ENCODE assay signal across 9 mouse cellular contexts in the genomic region with DNA sequence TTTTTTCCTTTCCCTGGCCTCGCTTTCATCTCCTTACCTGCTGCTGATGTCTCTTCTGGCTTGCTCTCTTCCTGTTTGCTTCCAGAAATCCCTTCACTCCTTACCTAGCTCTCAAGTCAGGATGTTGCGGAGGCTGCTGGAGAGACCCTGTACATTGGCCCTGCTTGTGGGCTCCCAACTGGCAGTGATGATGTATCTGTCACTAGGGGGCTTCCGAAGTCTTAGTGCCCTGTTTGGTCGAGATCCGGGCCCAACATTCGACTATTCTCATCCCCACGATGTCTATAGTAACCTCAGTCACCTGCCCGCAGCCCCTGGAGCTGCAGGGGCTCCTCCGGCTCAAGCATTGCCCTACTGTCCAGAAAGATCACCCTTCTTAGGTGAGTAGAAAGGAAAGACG. TPM values are rescaled to one million over a fixed set of nuclear protein-coding genes. Genes with fewer than 3 reads are reported as not detected.
DNase-seq lines count a peak whose midpoint lies in the region; ATAC-seq and TF ChIP-seq lines count a peak whose summit lies in the region.
"Had no signal": no experiment of that assay in that cellular context is flagged by ENCODE, and none has a peak within 500 bp of the region (broad histone marks: within the 10 kb centered on the region; RNA-seq: fewer than 3 reads in every experiment).

No protein-coding gene starts in this region.

- H3K9ac ChIP-seq in hindbrain, embryonic 11.5 days (ENCODE audit: low read depth, low read length) = no peak overlapping the region
- H3K9ac ChIP-seq in forebrain, embryonic 16.5 days (replicated peaks; ENCODE audit: low read depth, low read length) = no peak overlapping the region
- H3K9ac ChIP-seq in midbrain, embryonic 13.5 days (replicated peaks) = no peak overlapping the region

- TF ChIP-seq POLR2A in bone marrow, adult 2 months (IDR thresholded peaks at IDR 0.05; ENCODE audit: borderline replicate concordance, control insufficient read depth, low read depth, low read length) = no peak

- ATAC-seq in hindbrain, embryonic 11.5 days (ENCODE audit: low FRiP score) = no peak
- no peak for ATAC-seq in forebrain, embryonic 16.5 days
- ATAC-seq in midbrain, embryonic 13.5 days = no peak

- H3K4me3 ChIP-seq in hindbrain, embryonic 10.5 days = peak overlapping the region; percentile 63
- H3K4me3 ChIP-seq in hindbrain, embryonic 11.5 days (ENCODE audit: low read depth, low read length) = no peak overlapping the region
- H3K4me3 ChIP-seq in bone marrow, adult 2 months (replicated peaks; ENCODE audit: control insufficient read depth, low read depth, low read length) = peak overlapping the region; percentile 48
- H3K4me3 ChIP-seq in forebrain, embryonic 16.5 days (replicated peaks; ENCODE audit: low read length) = no peak overlapping the region
- peak overlapping the region; percentile 62; the same call in 1 of the 2 replicates for H3K4me3 ChIP-seq in midbrain, embryonic 13.5 days (replicated peaks)

- no peak overlapping the region for H3K27ac ChIP-seq in hindbrain, embryonic 10.5 days
- no peak overlapping the region for H3K27ac ChIP-seq in hindbrain, embryonic 11.5 days (ENCODE audit: low read depth, low read length)
- H3K27ac ChIP-seq in bone marrow, adult 2 months (ENCODE audit: control insufficient read depth, insufficient read depth, low read depth, low read length, poor library complexity) = peak overlapping the region; percentile 85
- no peak overlapping the region for H3K27ac ChIP-seq in forebrain, embryonic 16.5 days (ENCODE audit: low read length)
- no peak overlapping the region for H3K27ac ChIP-seq in midbrain, embryonic 13.5 days

- H3K4me1 ChIP-seq in hindbrain, embryonic 10.5 days (replicated peaks) = peaks cover 22% of the 10 kb centered on the region
- H3K4me1 ChIP-seq in hindbrain, embryonic 11.5 days (replicated peaks; ENCODE audit: control insufficient read depth, insufficient read depth, low read length) = no peaks in the 10 kb centered on the region; the same call in 1 of the 2 replicates
- H3K4me1 ChIP-seq in bone marrow, adult 2 months (ENCODE audit: control insufficient read depth, insufficient read depth, low read length) = peaks cover 2% of the 10 kb centered on the region; the same call in 1 of the 2 replicates
- H3K4me1 ChIP-seq in forebrain, embryonic 16.5 days (replicated peaks; ENCODE audit: control insufficient read depth, insufficient read depth, low read length) = peaks cover 22% of the 10 kb centered on the region
- H3K4me1 ChIP-seq in midbrain, embryonic 13.5 days (replicated peaks) = peaks cover 20% of the 10 kb centered on the region

- no peak for DNase-seq in hindbrain, embryonic 10.5 days (ENCODE audit: low spot score)
- no peak for DNase-seq in hindbrain, embryonic 11.5 days (ENCODE audit: low spot score)
- DNase-seq in frontal cortex, postnatal 10 days (ENCODE audit: low spot score in 2 of 2) = no peak
- no peak for DNase-seq in urinary bladder, postnatal 4 days (ENCODE audit: low spot score in 2 of 2)
- DNase-seq in cerebellum, adult 8-10 months = no peak
- DNase-seq: cerebellum, adult 9-10 months had no signal

- H3K4me2 ChIP-seq in hindbrain, embryonic 11.5 days (replicated peaks; ENCODE audit: low read depth, low read length) = no peak overlapping the region
- H3K4me2 ChIP-seq in forebrain, embryonic 16.5 days (ENCODE audit: low read length) = peak overlapping the region; percentile 92
- peak overlapping the region; percentile 96 for H3K4me2 ChIP-seq in midbrain, embryonic 13.5 days (replicated peaks)

- H3K9me3 ChIP-seq in hindbrain, embryonic 10.5 days = no peaks in the 10 kb centered on the region
- no peaks in the 10 kb centered on the region for H3K9me3 ChIP-seq in hindbrain, embryonic 11.5 days (ENCODE audit: control insufficient read depth, low read length)
- no peaks in the 10 kb centered on the region for H3K9me3 ChIP-seq in forebrain, embryonic 16.5 days (ENCODE audit: control insufficient read depth, low read length)
- H3K9me3 ChIP-seq in midbrain, embryonic 13.5 days = no peaks in the 10 kb centered on the region

- H3K27me3 ChIP-seq in hindbrain, embryonic 10.5 days (ENCODE audit: insufficient read depth, poor library complexity, severe bottlenecking) = no peaks in the 10 kb centered on the region
- no peaks in the 10 kb centered on the region for H3K27me3 ChIP-seq in hindbrain, embryonic 11.5 days (ENCODE audit: control insufficient read depth, insufficient read depth, low read length)
- no peaks in the 10 kb centered on the region for H3K27me3 ChIP-seq in forebrain, embryonic 16.5 days (replicated peaks; ENCODE audit: control insufficient read depth, insufficient read depth, low read length)
- 0 out of 2 replicates have a peak, but pooled peaks cover 3% of the 10 kb centered on the region for H3K27me3 ChIP-seq in midbrain, embryonic 13.5 days

- WGBS in hindbrain, embryonic 10.5 days = 71% methylated on average over 10 of the region's 10 CpGs
- 68% methylated on average over 10 of the region's 10 CpGs for WGBS in hindbrain, embryonic 11.5 days
- WGBS in bone marrow, adult 2 months = 41% methylated on average over 10 of the region's 10 CpGs
- 77% methylated on average over 10 of the region's 10 CpGs for WGBS in forebrain, embryonic 16.5 days
- WGBS in midbrain, embryonic 13.5 days = 70% methylated on average over 10 of the region's 10 CpGs

- peaks cover 51% of the 10 kb centered on the region for H3K36me3 ChIP-seq in hindbrain, embryonic 10.5 days
- peaks cover 5% of the 10 kb centered on the region; the same call in 1 of the 2 replicates for H3K36me3 ChIP-seq in hindbrain, embryonic 11.5 days (ENCODE audit: control insufficient read depth, insufficient read depth, low read length)
- H3K36me3 ChIP-seq in forebrain, embryonic 16.5 days (ENCODE audit: control insufficient read depth, insufficient read depth) = peaks cover 22% of the 10 kb centered on the region
- peaks cover 49% of the 10 kb centered on the region for H3K36me3 ChIP-seq in midbrain, embryonic 13.5 days

- no peak for TF ChIP-seq CTCF in bone marrow, adult 2 months (IDR thresholded peaks at IDR 0.05; ENCODE audit: control insufficient read depth, insufficient read depth, low read length)

RNA-seq across cellular contexts. Expression of a gene that starts 1.5 kb away (rescaled TPM):
- 70.3 and 80.9 TPM in 2 replicates for polyA plus RNA-seq in hindbrain, embryonic 10.5 days (2016; fragmentation: Nextera tagmentation; extraction: Ambion mirVana)
- polyA plus RNA-seq in hindbrain, embryonic 11.5 days (2014; fragmentation: Nextera tagmentation; extraction: Ambion mirVana) = 59.1 and 66.3 TPM in 2 replicates
- polyA plus RNA-seq in bone marrow, adult 2 months (2011; ENCODE audit: insufficient read depth, insufficient read length, low replicate concordance, missing spikeins) = 29.8 and 67.5 TPM in 2 replicates
- polyA plus RNA-seq in forebrain, embryonic 16.5 days (2015; fragmentation: Nextera tagmentation; extraction: Ambion mirVana) = 111 and 114 TPM in 2 replicates
- polyA plus RNA-seq in midbrain, embryonic 13.5 days (2015; fragmentation: Nextera tagmentation; extraction: Ambion mirVana) = 99.0 and 99.8 TPM in 2 replicates

RNA-seq across cellular contexts. Expression of a gene that starts 9.4 kb away (rescaled TPM):
- 54.1 and 56.2 TPM in 2 replicates for polyA plus RNA-seq in hindbrain, embryonic 10.5 days (2016; fragmentation: Nextera tagmentation; extraction: Ambion mirVana)
- 48.1 and 51.8 TPM in 2 replicates for polyA plus RNA-seq in hindbrain, embryonic 11.5 days (2014; fragmentation: Nextera tagmentation; extraction: Ambion mirVana)
- 197 and 282 TPM in 2 replicates for polyA plus RNA-seq in bone marrow, adult 2 months (2011; ENCODE audit: insufficient read depth, insufficient read length, low replicate concordance, missing spikeins)
- polyA plus RNA-seq in forebrain, embryonic 16.5 days (2015; fragmentation: Nextera tagmentation; extraction: Ambion mirVana) = 47.6 and 49.2 TPM in 2 replicates
- 56.0 and 56.4 TPM in 2 replicates for polyA plus RNA-seq in midbrain, embryonic 13.5 days (2015; fragmentation: Nextera tagmentation; extraction: Ambion mirVana)

RNA-seq across cellular contexts. Expression of a gene that starts 16.2 kb away (rescaled TPM):
- 95.6 and 111 TPM in 2 replicates for polyA plus RNA-seq in hindbrain, embryonic 10.5 days (2016; fragmentation: Nextera tagmentation; extraction: Ambion mirVana)
- 82.8 and 85.4 TPM in 2 replicates for polyA plus RNA-seq in hindbrain, embryonic 11.5 days (2014; fragmentation: Nextera tagmentation; extraction: Ambion mirVana)
- polyA plus RNA-seq in bone marrow, adult 2 months (2011; ENCODE audit: insufficient read depth, insufficient read length, low replicate concordance, missing spikeins) = 39.1 and 60.0 TPM in 2 replicates
- polyA plus RNA-seq in forebrain, embryonic 16.5 days (2015; fragmentation: Nextera tagmentation; extraction: Ambion mirVana) = 126 and 130 TPM in 2 replicates
- 112 and 121 TPM in 2 replicates for polyA plus RNA-seq in midbrain, embryonic 13.5 days (2015; fragmentation: Nextera tagmentation; extraction: Ambion mirVana)

RNA-seq across cellular contexts. Expression of a gene that starts 20.4 kb away (rescaled TPM):
- polyA plus RNA-seq in hindbrain, embryonic 10.5 days (2016; fragmentation: Nextera tagmentation; extraction: Ambion mirVana) = 250 and 275 TPM in 2 replicates
- polyA plus RNA-seq in hindbrain, embryonic 11.5 days (2014; fragmentation: Nextera tagmentation; extraction: Ambion mirVana) = 259 and 263 TPM in 2 replicates
- 109 and 134 TPM in 2 replicates for polyA plus RNA-seq in bone marrow, adult 2 months (2011; ENCODE audit: insufficient read depth, insufficient read length, low replicate concordance, missing spikeins)
- 212 and 232 TPM in 2 replicates for polyA plus RNA-seq in forebrain, embryonic 16.5 days (2015; fragmentation: Nextera tagmentation; extraction: Ambion mirVana)
- 231 and 234 TPM in 2 replicates for polyA plus RNA-seq in midbrain, embryonic 13.5 days (2015; fragmentation: Nextera tagmentation; extraction: Ambion mirVana)

RNA-seq across cellular contexts. Expression of a gene that starts 21.4 kb away (rescaled TPM):
- 10.4 and 13.0 TPM in 2 replicates for polyA plus RNA-seq in hindbrain, embryonic 10.5 days (2016; fragmentation: Nextera tagmentation; extraction: Ambion mirVana)
- 4.6 and 5.4 TPM in 2 replicates for polyA plus RNA-seq in hindbrain, embryonic 11.5 days (2014; fragmentation: Nextera tagmentation; extraction: Ambion mirVana)
- polyA plus RNA-seq in bone marrow, adult 2 months (2011; ENCODE audit: insufficient read depth, insufficient read length, low replicate concordance, missing spikeins) = 0.25 TPM in 1 of 2 replicates, not detected in the other
- 7.2 and 7.6 TPM in 2 replicates for polyA plus RNA-seq in forebrain, embryonic 16.5 days (2015; fragmentation: Nextera tagmentation; extraction: Ambion mirVana)
- 6.5 and 7.4 TPM in 2 replicates for polyA plus RNA-seq in midbrain, embryonic 13.5 days (2015; fragmentation: Nextera tagmentation; extraction: Ambion mirVana)

Comparison
In these comparisons a context has a peak if more than half of its experiments do, and no peak if none do; other contexts are left out.
1. H3K4me3 ChIP-seq: peak in hindbrain, embryonic 10.5 days (single experiment), bone marrow, adult 2 months (single experiment) and midbrain, embryonic 13.5 days (single experiment); none in hindbrain, embryonic 11.5 days (single experiment) and forebrain, embryonic 16.5 days (single experiment).